Mouse (Mus musculus) v-Abl transformed pro-B cells (cell line): ENCODE data around the gene Ddx31.

Experiments
- in situ Hi-C, 2 experiments: fragments of 400-800 bp; cut with MboI; formaldehyde crosslinking; loops; one replicate each; pipeline ENCODE4 v1.15.1; 2025; ENCODE audit not compliant: unreplicated experiment in 2 of 2

Gene Ddx31

DNA sequence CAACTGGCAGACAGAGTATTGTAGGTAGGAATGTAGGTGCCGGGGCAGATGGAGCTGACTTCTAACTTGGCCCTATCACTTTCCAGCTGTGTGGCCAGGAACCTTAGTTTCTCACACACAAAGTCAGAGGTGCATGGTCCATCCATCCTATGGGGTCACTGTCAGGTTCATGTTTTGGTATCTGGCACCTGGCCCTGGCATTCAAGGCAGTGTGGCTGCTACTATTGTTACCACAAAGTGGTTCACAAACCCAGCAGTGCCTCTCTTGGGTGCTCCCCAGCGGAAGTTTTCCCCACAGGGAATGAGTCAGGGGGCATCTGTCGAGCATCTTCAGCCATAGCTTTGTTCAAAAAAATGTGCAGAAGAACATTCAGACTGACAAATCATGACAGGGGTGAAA is 106.1 kb downstream of the Ddx31 start:
- in situ Hi-C loops: no loop called here

DNA sequence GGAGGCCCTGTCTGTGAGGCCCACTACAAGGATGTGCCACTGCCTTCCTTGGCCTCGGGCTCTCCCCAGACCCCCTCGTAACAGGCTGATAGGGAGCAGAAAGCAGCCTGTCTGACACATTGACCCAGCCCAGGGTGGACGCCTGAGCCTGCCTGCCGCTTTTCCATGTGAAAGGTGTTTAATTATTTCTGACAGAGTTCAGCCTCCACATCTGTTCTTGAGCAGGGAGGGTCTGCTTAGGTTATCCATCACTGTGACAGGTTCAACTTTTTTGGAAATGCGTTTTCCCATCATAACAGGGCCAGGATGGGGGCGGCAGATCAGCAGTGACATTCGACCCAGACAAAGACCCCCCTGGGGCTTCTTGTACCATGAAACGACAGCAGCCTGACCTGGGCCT is 112.8 kb downstream of the Ddx31 start:
- in situ Hi-C loops: no loop called here

DNA sequence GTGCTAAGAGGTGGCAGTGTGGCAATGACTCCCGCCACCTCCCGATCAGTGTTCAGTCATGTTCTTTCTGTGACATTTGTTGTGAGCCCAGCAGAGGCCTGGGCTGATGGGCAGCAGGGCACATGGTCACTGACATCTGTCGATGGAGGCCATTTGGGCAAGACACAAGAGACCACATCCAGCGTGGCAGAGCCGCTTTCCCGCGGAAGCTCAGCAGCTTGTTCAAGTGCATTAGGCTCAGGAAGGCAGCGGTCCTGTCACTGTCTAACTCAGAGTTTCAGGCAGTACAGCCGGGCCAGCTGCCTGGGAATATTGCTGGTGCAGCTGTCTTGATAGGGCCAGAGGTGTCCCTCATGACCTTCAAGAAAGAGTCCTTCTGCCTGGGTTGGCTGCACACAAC is 114.4 kb downstream of the Ddx31 start:
- in situ Hi-C loops: no loop called here
